Mouse (Mus musculus) intestine, embryonic 14.5 days (tissue): Measurements from ENCODE around the gene Idua. TPM values are rescaled to one million over a fixed set of nuclear protein-coding genes. Genes with fewer than 3 reads are reported as not detected.

Experiments
- ATAC-seq: fragments of 200-750 bp; cut with Nextera tagmentation; replicated peaks from 2 replicates; pipeline ENCODE4 v1.8.0; 2017; ENCODE audit warnings: low read depth, moderate number of reproducible peaks, moderate TSS enrichment, moderate library complexity; ENCODE audit not compliant: low FRiP score, low TSS enrichment
- DNase-seq: peaks from one replicate; pipeline ENCODE4 v3.0.0-alpha.2; 2018; ENCODE audit warnings: low spot score
- H3K27ac ChIP-seq: fragments of 300-500 bp; sonication (generic); 2 replicates; pipeline ENCODE4 v1.5.1; 2014; ENCODE audit warnings: low read depth, mild to moderate bottlenecking, control low read depth
- H3K27me3 ChIP-seq: fragments of 300-500 bp; sonication (generic); replicated peaks from 2 replicates; pipeline ENCODE4 v1.6.1; 2014; ENCODE audit warnings: low read length, control low read depth; ENCODE audit not compliant: control insufficient read depth, insufficient read depth
- H3K36me3 ChIP-seq: fragments of 300-500 bp; sonication (generic); 2 replicates; pipeline ENCODE4 v1.6.1; 2014; ENCODE audit warnings: low read length, control low read depth; ENCODE audit not compliant: control insufficient read depth, insufficient read depth
- H3K4me1 ChIP-seq: fragments of 300-500 bp; sonication (generic); replicated peaks from 2 replicates; pipeline ENCODE4 v1.6.1; 2014; ENCODE audit warnings: low read length, control low read depth, mixed read lengths; ENCODE audit not compliant: control insufficient read depth, insufficient read depth
- H3K4me2 ChIP-seq: fragments of 300-500 bp; sonication (generic); 2 replicates; pipeline ENCODE4 v1.6.1; 2014; ENCODE audit warnings: low read length
- H3K4me3 ChIP-seq: fragments of 300-500 bp; sonication (generic); 2 replicates; pipeline ENCODE4 v1.5.1; 2014; ENCODE audit warnings: low read depth, low read length, control low read depth, mixed read lengths
- H3K9ac ChIP-seq: fragments of 300-500 bp; sonication (generic); 2 replicates; pipeline ENCODE4 v1.6.1; 2014; ENCODE audit warnings: mild to moderate bottlenecking, low read length
- H3K9me3 ChIP-seq: fragments of 300-500 bp; sonication (generic); 2 replicates; pipeline ENCODE4 v1.6.1; 2016; ENCODE audit warnings: low read length, control low read depth; ENCODE audit not compliant: control insufficient read depth
- WGBS: fragments of 180-500 bp; shearing (Covaris S2); extraction: QIAGEN DNeasy Blood & Tissue Kit; methylation state at CpG from one replicate; pipeline ENCODE4 v1.1.7; 2014; 5-methylcytosine and 5-hydroxymethylcytosine counted together
- polyA plus RNA-seq: library from polyadenylated mRNA; unstranded; fragments of >200 nt; fragmentation: Nextera tagmentation; extraction: Ambion mirVana; gene quantifications from 2 replicates; pipeline ENCODE4 v1.2.1, GENCODE M21; 2014

The Idua gene
- polyA plus RNA-seq, 1 experiment from 2014 or later = 13.4 TPM

DNA sequence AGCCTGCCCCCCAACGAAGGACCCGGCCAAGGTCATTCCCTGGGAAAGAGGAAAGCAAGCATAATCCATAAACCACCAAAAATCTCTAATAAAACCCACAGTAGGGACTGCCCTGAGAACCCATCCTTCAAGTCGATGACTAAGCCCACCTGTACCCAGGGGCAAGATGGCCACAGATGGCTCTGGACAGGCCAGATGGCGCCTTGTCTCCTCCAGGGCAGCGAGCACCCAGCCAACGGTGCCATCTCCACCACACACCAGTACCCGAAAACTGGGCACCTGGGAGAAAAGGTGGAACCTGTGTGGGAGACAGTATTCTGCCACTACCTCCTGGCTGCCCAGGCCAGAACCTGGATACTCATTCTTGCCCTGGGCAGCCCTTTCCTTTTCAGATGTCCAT is 9.8 kb upstream of the Idua start:
- DNase-seq (no peak), ATAC-seq (no peak)
- Histone ChIP-seq H3K4me1 (no peaks in the 10 kb centered on the region), H3K36me3 (peaks cover 78% of the 10 kb centered on the region), H3K4me2 (no peak overlapping the region), H3K27ac (no peak overlapping the region), H3K9me3 (no peaks in the 10 kb centered on the region), H3K9ac (no peak overlapping the region; the same call in 1 of the 2 replicates), H3K4me3 (no peak overlapping the region), H3K27me3 (no peaks in the 10 kb centered on the region)
- 92% methylated on average over 7 of the region's 7 CpGs for WGBS

DNA sequence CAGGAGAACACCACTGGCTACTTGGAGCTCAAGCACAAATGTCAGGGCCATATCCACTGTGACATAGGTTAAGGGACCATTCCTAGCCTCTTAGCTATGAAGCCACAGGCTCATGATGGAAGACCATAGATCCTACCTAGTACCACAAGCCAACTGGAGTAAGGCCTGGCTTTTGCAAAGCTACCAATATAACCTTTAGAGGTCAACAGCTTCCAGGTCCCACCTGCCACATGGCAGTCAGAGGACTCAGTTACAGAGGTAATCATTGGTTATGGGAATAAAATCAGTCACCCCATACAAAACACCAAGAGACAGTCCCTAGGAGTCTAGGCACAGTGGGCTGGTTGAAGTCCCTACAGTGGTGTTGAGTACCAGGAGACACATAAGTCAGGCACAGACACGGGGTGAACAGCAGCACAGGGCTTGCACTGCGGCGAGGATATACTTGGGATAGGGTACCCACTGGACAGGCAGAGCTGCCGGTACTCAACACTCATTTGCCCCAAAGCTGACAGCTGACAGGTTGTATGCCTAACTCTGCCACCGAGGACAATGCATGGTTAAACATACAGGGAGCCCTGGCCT is 8.9 kb upstream of the Idua start:
- no peak overlapping the region for H3K4me2 ChIP-seq
- no peak overlapping the region for H3K4me3 ChIP-seq
- no peaks in the 10 kb centered on the region for H3K9me3 ChIP-seq
- H3K4me1 ChIP-seq = no peaks in the 10 kb centered on the region
- WGBS = 80% methylated on average over 5 of the region's 5 CpGs
- H3K36me3 ChIP-seq = peaks cover 76% of the 10 kb centered on the region
- H3K27me3 ChIP-seq = no peaks in the 10 kb centered on the region
- H3K27ac ChIP-seq = no peak overlapping the region
- DNase-seq (no peak), ATAC-seq (no peak; the same call in 1 of the 2 replicates)
- H3K9ac ChIP-seq = no peak overlapping the region

DNA sequence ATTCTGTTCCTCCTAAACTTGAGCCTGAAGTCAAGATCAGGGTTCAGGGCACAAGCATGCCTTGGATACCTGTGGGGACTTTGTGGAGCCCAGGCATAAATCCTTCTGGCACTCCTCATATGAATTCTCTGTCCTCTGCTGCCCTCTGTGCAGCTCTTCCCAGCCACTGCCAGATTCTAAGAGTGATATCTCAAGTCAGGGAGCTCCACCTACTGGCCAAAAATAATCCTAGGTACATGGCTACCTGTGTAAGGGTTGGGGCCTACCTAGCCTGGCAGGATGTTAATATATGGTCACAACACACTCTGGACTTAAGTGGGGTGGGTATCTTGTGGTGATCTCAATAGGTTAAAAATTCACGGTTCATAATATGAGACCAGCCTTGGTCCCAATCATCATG is 8.3 kb upstream of the Idua start:
- WGBS = 59% methylated on average over 1 of the region's 1 CpGs
- Histone ChIP-seq H3K4me1 (no peaks in the 10 kb centered on the region), H3K4me2 (no peak overlapping the region), H3K9me3 (no peaks in the 10 kb centered on the region), H3K9ac (no peak overlapping the region), H3K36me3 (peaks cover 74% of the 10 kb centered on the region), H3K4me3 (no peak overlapping the region), H3K27me3 (no peaks in the 10 kb centered on the region), H3K27ac (no peak overlapping the region)
- ATAC-seq (peak; percentile 49; the same call in 1 of the 2 replicates), DNase-seq (no peak)

DNA sequence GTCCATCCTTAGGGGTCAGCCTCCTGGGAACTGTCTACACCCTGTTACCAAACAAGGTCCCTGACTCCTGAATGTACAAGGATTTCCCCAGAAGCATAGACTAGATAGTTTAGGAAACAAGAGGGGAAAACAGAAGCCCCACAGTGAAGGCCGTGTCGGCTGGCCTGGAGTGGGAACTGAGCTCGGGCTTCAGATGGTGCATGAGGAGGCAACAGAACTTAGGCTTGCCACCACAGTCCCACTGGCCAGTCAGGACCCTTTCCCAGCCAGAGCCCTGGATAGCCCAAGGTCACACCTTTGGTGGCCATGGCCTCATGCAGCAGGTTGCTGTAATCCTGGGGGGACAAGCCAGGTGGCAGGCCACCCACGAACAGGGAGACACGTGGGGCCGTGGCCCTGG is 6.8 kb upstream of the Idua start:
- H3K9ac ChIP-seq = no peak overlapping the region
- no peak overlapping the region for H3K27ac ChIP-seq
- H3K4me3 ChIP-seq = no peak overlapping the region
- ATAC-seq = no peak
- H3K4me2 ChIP-seq = no peak overlapping the region
- WGBS = 89% methylated on average over 6 of the region's 6 CpGs
- DNase-seq = no peak
- H3K9me3 ChIP-seq = no peaks in the 10 kb centered on the region
- no peaks in the 10 kb centered on the region for H3K27me3 ChIP-seq
- H3K36me3 ChIP-seq = peaks cover 70% of the 10 kb centered on the region
- no peaks in the 10 kb centered on the region for H3K4me1 ChIP-seq

DNA sequence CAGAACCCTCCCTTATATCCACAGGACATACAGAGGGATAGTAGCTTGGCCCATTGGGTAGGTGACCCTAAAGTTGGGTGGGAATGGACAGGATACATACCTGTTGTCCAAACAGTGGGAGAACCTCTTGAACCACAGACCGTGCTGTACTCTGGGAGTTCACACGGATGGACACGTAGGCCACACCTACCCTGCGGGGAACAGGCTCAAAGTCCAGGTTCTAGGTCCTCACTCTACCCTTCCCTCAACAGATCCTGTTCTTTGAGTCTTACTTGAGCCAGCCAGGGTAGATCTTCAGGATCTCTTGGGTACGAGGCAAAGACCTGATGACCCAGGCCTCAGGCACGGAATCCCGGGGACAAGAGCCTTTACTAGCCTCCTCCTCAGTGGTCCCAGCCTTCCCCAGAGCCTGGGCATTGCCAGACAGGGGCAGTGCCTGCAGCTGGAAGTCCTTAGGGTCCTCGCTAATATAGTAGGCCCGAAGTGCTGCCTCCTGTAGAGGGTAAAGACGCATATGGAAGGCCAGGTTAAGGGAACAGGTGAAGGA is 5.6 kb upstream of the Idua start:
- ATAC-seq = no peak
- Histone ChIP-seq H3K4me1 (peaks cover 1% of the 10 kb centered on the region; the same call in 1 of the 2 replicates), H3K27me3 (no peaks in the 10 kb centered on the region), H3K9me3 (no peaks in the 10 kb centered on the region), H3K4me3 (no peak overlapping the region), H3K36me3 (peaks cover 58% of the 10 kb centered on the region), H3K27ac (no peak overlapping the region), H3K9ac (no peak overlapping the region), H3K4me2 (no peak overlapping the region)
- no peak for DNase-seq
- WGBS = 95% methylated on average over 10 of the region's 10 CpGs

DNA sequence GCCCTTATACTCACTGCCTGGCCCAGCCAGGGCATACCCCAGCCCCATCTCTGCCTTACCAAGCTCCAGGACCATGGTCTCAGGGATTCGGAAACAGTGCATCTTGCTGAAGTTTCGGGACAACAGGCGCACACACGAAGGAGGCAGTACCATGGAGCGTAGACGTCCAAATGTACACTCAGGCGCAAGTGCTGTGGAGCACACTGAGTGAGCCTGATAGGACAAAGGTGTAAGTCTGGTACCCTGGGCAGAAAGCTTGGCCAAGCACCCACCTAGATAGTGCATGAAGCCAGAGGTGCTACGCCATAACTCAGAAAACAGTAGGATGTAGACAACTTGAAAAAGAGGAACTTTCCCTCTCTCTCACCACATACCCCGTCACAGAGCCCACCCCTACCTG is 4.8 kb upstream of the Idua start:
- H3K4me1 ChIP-seq = peaks cover 5% of the 10 kb centered on the region
- WGBS = 92% methylated on average over 9 of the region's 9 CpGs
- peaks cover 55% of the 10 kb centered on the region for H3K36me3 ChIP-seq
- DNase-seq (no peak), ATAC-seq (no peak)
- no peaks in the 10 kb centered on the region for H3K27me3 ChIP-seq
- no peak overlapping the region for H3K27ac ChIP-seq
- no peak overlapping the region for H3K9ac ChIP-seq
- H3K4me3 ChIP-seq = no peak overlapping the region
- no peak overlapping the region for H3K4me2 ChIP-seq
- no peaks in the 10 kb centered on the region for H3K9me3 ChIP-seq

DNA sequence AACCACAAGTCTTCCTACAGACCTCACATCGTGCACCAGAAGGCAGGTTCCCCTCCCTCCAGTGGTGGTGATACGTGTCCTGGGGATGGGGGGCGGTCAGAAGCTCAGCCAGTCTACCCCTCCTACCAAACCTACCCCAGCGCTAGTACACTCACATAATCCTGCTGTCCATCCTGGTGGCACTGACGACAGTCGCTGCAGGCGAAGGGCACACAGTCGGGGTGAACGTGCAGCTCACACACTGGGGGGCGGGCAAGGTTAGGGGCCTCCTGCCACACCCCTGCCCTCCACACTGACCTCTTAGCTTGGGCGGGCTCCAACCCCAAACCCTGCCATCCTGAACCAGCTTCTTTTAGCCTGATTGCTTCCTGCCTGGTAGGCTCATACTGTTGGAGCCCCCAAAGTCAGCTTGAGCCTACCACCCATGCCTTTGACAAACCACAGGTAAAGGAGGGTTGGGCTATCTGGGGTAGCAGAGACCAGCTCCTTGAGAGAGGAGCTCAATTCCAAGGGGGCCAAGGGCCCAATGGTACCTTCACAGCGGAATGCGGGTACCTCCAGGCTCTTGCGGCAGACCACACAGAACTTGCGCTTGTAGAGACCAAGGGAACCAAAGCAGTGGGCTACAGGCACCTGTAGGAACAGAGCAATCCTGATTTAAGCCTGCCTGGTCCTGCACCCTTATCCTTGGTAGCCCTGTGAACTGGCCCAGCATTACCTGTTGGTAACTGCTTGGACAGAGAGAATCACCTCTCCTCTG is 4.1 kb upstream of the Idua start:
- no peak overlapping the region for H3K4me3 ChIP-seq
- H3K36me3 ChIP-seq = peaks cover 51% of the 10 kb centered on the region
- no peak overlapping the region for H3K4me2 ChIP-seq
- ATAC-seq (no peak), DNase-seq (peak; percentile 38)
- H3K27me3 ChIP-seq = no peaks in the 10 kb centered on the region
- H3K27ac ChIP-seq = no peak overlapping the region
- 92% methylated on average over 15 of the region's 15 CpGs for WGBS
- H3K9me3 ChIP-seq = no peaks in the 10 kb centered on the region
- H3K4me1 ChIP-seq = peaks cover 5% of the 10 kb centered on the region
- H3K9ac ChIP-seq = no peak overlapping the region

DNA sequence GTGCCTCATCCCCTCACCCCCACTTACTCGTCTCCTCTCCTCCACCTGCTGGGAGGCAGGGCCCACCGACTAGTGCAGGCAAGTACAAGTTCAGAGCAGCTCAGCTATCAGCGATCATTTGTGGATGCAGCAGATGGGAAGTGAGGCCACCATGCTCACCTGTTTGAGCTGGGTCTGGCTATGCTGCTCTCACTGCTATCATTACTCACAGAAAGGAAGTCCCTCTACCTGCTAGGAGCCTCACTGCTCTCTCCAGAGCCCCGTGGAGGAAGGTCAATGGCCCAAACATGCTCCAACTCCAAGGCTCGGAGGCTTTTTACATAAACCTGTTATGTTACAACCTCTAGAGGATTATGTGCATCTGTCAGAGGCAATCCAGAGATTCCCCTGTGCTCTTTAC is 2.7 kb upstream of the Idua start:
- DNase-seq = no peak
- Histone ChIP-seq H3K4me2 (no peak overlapping the region), H3K36me3 (peaks cover 49% of the 10 kb centered on the region), H3K27ac (no peak overlapping the region), H3K9ac (no peak overlapping the region), H3K27me3 (no peaks in the 10 kb centered on the region), H3K9me3 (no peaks in the 10 kb centered on the region), H3K4me1 (peaks cover 5% of the 10 kb centered on the region), H3K4me3 (no peak overlapping the region)
- ATAC-seq = no peak
- 77% methylated on average over 5 of the region's 5 CpGs for WGBS
